Mouse (Mus musculus) heart, adult 18-20 months (tissue): ENCODE data around the gene Gm26965. TPM values are rescaled to one million over a fixed set of nuclear protein-coding genes. Genes with fewer than 3 reads are reported as not detected.

ENCODE experiments used
- DNase-seq, 2 experiments: peaks; one replicate each; pipeline ENCODE4 v3.0.0; 2021 to 2022; ENCODE audit warnings: mixed read lengths in 1 of 2
- long read RNA-seq, 2 experiments: library from polyadenylated mRNA; stranded (forward); transcript quantifications; one replicate each; pipeline ENCODE4 v2.0.0; 2021
- total RNA-seq, 2 experiments: library from RNA; stranded (reverse); gene quantifications; 2 replicates each; pipeline ENCODE4 v1.2.3; 2021

Gm26965 gene
- total RNA-seq: not detected
- long read RNA-seq, experiment 1: 0 reads
- long read RNA-seq, experiment 2: 0 reads

DNA sequence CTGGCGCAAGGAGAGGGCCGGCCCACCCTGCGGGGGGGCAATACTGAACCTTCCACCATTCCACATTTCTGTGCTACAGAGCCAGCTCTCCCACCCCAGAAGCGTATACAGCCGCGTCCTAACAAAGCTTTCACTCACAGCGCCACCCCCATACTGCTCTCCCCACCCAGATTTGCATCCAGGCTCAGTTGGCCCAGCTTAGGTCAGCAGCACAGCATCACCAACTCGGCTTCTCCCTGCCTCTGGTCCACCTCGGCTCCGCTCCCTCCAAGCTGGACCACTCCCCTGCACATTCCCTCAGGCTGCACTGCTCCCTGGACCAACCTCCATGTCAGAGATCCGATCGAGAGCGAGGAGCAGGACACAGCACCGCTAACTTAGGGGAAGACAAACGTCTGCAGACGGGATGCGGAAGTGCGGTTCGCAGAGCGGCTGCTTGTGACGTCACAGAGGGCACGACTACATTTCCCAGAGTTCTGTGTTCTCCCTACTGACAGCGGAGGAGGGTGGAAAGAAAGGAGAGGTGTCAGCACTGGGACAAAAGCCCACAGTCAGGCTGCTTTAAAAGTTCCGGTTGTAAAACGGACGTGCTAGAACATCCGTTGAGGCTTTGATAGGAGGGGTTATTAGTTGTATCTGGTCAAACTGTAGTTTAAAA, at the start of gene Gm26965, which contains the start of gene Zfp87:
Gene Gm26965 (minus strand): TSS at position 399 of the 658 bp plus-strand sequence.
Gene Zfp87 (minus strand): TSS at position 425 of the 658 bp plus-strand sequence.
- peak; percentile 96 to 97 for DNase-seq

DNA sequence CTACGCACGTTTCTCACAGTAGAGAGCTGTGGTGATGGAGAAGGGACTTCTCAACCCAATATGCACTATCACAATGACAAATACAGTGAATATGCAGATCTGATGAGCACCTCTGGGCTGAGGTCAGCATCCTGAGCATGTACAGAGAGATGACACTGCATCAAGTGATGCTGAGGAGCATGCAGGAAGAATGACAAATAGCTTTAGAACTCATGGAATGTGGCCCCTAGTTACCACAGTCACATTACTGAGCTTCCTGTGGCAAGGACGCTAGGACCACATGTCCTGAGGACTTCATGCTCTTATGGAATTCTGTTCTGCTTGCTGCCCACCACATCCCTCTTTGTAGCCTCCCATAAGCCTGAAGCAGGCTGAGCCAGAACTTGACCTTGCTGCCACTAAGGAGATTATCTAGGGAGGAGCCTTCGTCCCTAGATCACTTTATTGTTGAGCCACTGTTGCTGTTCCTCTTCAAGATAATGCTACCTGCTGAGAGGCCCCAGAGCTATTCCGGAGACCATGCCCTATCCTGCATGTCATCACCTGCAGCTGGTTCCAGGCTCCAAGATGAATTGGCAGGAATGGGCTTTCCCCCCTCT, 46.7 kb upstream of the Gm26965 start:
- no peak for DNase-seq

DNA sequence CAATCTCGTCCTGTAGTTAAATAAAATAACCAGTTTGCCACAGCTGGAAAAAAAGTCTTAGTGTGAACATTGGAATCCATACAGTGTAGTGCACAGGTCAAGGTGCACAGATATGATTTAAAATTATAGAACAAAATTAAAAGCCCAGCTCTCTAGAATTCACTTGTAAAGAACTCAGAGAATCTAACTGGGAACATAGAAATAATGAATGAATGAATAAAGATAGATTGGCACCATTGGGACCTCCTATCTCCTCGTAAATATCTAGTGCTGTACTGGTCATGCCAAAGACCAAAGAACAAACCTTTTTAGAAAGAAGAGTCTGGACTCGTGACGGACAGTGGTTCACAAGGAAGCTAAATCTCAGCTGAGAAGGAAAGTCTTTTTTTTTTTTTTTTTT, 27.8 kb upstream of the Gm26965 start, which contains the start of gene Zfp748:
Gene Zfp748 (minus strand): TSS at position 101 of the 400 bp plus-strand sequence.
- DNase-seq: no peak

DNA sequence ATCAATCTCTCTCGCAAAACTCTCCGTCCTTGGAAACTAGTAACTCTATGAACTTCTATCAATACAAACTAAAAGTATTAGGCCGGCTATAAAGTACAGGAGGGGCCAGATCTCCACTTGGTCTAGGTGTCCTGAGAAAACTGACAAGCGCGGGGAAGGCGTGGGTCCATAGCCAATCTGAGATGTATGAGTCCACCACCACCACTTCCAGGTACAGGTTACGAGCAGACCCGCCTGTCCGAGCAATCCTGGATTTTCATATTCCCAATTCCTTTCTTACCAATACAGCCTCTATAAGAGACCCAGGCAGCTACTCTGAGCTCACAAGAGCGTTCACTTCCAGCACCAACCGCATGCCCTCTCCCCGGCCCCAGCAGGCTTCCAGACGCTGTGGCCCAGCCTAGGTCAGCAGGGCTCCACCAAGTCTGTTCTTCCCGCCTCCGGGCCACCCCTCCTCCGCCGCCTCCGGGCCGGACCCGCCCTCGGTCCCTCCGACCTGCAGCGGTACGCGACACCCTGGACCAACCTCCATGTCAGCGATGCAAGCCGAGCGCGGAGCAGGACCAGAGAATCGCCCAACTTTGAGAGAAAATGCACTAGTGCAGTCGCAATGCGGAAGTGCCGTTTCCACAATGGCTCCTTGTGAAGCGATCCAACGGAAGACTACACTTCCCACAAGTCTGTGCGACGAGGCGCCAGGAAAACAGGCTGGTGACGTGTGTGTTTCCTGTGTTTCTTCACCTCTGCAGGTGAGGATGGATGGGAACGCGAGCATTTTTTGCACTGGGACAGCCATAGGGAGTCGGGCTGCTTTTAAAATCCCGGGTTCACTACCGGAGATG, 26.8 kb upstream of the Gm26965 start:
- peak; percentile 92 for DNase-seq

DNA sequence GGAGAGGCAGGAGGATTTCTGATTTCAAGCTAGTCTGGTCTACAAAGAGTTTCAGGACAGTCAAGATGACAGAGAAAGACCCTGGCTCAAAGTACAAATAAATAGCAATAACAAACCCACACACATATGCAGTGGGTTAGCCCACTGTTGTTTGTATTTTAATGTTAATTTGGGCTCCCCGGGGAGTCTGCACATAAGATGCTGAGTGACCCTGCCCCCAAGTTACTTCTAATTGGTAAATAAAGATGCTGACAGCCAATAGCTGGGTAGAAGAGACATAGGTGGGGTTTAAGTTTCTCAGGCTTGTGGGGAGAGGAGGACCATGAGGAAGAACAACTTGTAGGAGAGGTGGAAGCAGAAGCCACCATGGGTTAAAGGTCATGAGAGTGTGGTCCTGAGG, 20.0 kb upstream of the Gm26965 start:
- DNase-seq: no peak

DNA sequence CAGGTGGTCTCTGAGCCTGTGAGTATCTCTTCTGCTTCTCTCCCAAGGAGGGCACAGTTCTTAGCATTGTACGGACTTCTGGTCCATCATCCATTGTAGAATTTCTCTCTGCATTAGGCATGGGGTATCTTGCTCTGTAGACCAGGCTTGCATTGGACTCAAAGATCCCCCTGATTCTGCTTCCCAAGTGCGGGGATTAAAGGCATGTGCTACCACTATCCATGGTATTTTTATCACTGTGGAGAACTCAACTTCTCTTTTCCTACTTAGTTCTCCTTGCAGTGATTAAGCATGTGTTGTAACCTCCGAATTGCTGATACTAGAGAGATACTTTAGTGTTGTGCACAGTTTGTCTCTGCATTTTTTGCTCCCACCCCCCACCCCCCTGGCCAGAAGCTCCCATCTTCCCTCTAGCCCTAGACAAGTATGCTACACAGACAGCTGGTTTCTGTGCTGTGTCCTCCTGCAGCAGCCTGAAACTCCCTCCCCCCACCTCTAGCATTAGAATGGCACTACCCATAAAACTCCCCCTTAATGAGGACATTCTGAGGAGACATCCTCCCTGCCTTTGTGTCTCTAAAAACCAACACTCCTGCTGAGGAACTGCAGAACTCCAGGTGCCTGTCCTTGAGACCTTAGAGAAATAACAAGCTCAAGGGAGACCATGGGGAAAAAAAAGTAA, 1.2 kb upstream of the Gm26965 start:
- DNase-seq: no peak

DNA sequence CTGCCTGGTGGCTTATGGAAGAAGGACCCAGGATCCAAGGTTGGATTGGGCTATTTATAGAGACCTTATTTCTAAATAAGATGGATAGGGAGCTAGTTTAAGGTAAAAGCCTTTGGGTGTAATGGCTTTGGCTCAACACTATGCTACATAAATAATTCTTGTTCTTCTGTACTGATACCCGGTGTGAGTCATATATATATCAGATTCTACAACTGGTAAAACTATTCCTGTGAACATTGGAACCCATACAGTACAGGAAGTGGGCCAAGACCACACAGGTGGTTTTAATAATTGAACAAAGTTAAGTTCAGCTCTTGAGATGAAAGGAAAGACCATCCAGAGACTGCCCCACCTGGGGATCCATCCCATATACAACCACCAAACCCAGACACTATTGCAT, 25.0 kb downstream of the Gm26965 start:
- DNase-seq: no peak

DNA sequence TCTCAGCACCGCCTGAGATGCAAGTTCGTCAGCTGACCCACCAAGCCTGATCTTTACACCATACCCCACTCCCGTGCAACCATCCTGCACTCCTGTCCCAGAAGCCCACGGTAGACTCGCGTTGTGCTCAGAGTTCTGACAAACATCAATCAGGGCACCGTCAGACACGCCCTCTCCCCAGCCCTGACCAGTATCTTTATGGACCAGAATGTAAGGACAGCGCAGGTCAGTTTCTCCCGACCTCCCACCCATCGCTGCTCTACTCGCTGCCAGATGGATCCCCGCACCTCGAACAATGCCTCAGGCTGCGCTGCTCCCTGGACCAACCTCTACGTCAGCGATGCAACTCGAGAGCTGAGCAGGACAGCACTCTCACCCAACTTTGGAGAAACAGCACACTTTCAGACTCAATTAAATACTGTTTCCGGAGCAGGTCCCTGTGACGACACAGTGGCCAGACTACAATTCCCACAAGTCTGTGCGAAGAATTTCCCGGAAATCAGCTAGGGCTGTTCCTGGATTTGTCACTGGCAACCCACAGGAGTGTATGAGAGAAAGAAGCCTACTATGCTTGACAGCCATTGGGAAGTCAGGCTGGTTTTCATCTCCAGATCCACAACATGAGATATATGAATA, 25.7 kb downstream of the Gm26965 start, which contains the start of gene Zfp58:
Gene Zfp58 (minus strand): TSS at position 472 of the 636 bp plus-strand sequence.
- DNase-seq: peak; percentile 93 to 94

DNA sequence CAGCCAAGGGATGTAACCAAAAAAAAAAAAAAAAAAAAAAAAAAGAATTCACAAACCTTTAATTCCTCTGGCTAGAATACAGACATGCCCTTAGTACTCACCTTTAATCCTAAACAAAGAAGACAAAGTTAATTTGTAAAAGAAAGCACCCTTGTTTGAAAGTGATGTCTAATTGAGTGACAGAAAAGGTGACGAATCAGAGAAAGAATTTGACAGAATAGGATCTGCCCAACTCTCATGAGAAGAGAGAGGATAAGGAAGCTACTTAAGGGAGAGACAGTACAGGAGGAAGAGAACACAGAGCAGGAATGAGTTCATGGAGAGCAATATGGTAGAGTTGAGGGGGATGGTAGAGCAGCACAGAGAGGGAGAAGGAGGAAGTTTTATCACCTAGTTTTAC, 30.3 kb downstream of the Gm26965 start:
- DNase-seq: no peak

DNA sequence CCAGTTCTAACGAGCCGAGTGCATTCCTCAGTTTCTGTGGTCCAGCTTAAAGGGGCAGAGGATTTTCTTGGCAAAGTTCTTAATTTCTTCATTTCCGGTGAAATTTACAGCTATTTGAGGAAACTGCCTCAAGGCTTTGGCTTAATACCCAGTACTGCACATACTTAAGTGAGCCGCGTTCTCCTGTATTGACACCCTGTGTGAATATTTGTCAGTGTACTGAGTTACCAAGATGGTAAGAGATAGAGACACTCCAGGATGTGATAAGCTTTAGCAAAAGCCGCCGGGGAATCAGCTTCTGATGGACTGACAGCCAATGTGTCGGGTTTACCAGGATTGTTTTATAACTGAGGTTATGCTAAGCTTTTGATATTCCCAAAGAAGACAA, 41.5 kb downstream of the Gm26965 start:
- no peak for DNase-seq

DNA sequence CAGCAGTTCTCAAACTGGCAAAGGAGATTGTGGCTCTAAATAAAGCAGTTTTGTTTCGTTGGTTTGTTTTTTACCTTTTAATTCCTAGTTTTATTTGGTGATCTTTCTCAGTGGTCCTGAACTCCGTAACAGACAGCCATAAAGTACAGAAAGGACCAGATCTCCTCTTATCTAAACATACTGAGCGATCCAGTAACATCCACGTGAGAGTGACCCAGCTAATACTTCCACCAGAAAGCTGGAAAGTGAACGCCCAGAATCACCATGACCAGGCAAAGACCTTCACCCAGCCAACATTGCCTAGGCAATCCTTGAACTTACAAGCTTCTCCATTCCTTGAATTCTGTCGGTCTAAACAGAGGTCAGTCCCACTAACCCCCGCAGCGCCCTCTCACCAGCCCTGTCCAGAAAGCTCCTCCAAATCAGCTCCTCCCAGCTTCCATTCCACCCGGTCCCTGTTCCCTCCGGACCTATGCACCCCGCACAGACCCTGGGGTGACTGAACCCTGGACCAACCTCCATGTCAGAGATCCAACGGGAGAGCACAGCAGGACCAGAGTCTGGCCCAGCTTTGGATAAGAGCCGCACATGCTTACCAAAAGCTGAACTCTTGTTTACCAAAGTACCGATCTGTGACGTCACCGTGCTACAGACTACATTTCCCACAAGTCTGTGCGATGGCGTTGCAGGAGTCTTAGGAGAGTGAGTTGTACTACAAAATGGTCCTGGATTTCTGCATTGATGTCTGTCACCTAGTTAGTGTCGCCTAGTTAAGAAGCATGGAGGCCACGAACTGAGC, 42.1 kb downstream of the Gm26965 start, which contains the start of gene Zfp874b:
Gene Zfp874b (minus strand): TSS at position 634 of the 799 bp plus-strand sequence.
- DNase-seq: peak; percentile 95 to 97

DNA sequence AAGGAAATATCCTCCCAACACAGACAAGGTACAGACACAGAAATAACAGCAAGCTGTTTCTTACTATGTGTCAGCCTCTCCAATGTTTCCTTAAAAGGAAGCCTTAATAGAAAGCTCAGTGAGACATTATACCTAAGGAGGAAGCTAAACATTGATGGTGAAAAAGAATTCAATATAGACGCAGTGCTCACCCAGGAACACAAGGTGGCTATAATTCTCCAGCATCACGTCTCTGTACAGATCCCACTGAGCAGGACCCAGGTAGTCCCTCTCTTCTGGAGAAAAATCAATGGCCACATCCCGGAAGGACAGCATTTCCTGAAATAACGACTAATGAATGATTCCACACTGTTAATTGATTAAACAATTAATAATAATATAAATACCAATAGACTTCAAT, 44.4 kb downstream of the Gm26965 start:
- DNase-seq: no peak

DNA sequence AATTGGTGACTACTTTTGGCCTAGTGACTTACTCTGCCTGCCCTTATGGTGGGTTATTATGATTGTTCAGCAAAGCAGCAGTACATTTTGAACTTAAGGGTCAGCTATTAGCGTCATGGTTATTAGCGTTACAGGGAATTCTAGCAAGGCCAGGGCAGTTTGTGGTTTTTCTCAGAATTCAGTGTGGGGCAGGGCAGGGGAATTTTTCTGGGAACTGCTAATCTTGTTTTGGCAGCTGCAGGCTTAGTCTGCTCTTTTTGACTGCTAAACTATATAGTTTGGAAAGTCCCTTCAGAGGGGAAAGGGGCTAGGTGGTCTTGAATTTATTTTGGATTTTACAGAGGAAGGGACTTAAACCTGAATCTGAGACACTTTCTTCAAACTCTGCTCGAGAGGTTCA, 56.7 kb downstream of the Gm26965 start:
- DNase-seq: no peak

DNA sequence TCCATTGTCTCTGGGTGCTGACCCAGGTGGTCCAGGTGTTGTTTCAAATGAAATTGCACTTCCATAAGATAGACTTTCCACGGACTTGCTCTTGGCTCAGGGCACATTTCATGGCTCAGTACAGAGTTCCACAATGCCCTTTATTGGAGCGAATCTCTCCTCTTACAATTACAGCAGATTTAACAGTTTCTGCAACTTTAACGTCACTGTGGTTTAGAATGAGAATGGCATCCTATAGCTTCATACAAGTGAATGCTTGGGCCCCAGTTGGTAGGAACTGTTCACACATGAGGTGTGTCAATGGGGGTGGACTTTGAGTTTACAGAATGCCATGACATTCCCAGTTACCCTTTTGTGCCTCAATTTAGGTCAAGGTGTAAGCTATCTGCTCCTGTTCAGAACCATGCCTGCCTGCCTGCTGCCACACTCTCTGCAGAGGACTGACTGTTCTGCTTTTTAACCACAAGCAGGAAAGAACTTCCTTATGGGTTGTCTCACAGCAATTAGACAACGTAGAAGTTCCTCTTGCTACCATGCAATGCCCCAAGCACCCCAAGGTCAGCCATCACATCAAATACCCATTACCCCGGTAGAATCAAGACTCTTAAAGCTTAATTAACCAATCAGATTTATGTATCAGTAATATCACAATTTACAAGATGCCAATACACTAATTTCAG, 62.3 kb downstream of the Gm26965 start:
- DNase-seq: peak in 1 of 2 experiments; percentile 8

DNA sequence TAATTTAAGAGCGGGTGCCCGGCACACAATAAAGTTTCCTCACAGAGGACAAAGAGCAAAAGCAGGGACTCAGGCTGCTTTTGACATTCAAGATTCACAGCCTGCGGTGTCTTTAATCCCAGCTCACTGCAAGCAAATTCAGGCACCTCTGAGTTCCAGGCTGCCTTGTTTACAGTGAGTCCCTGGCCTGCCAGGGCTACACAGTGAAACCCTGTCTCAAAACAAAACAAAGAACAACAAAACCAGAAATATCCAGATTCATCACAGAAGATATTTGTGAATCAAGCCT, 74.0 kb downstream of the Gm26965 start:
- DNase-seq: no peak

DNA sequence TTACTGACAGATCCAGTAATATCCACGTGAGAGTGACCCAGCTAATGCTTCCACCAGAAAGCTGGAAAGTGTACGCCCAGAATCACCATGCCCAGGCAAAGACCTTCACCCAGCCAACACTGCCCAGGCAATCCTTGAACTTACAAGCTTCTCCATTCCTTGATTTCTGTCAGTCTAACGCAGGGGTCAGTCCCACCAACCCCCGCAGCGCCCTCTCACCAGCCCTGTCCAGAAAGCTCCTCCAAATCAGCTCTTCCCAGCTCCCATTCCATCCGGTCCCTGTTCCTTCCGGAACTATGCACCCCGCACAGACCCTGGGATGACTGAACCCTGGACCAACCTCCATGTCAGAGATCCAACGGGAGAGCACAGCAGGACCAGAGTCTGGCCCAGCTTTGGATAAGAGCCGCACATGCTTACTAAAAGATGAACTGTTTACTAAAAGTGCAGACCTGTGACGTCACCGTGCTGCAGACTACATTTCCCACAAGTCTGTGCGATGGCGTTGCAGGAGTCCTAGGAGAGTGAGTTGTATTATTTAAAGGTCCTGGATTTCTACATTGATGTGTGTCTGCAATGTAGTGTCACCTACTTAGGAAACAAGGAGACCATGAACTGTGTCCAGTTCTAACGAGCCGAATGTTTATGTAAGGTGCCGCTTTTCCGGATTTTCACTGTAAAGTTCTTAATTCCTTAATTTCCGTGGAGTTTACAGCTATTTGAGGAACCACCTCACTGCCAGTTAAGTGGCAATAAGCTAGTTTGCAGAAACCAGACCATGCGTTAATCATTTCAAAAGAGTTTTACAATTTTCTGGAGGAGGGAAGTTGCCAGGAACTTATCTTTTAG, 74.6 kb downstream of the Gm26965 start, which contains the start of gene Zfp874a:
Gene Zfp874a (minus strand): TSS at position 453 of the 849 bp plus-strand sequence.
- peak; percentile 96 to 97 for DNase-seq
